Mouse (Mus musculus): ENCODE results near the gene Ccdc114. TPM values are rescaled to one million over a fixed set of nuclear protein-coding genes. Genes with fewer than 3 reads are reported as not detected.
"Not testable (repeated sequence)": the region's sequence is repeated elsewhere in the genome, so short reads cannot be mapped to it uniquely, and the experiment has no call there.

Ccdc114 gene
- total RNA-seq (2021) = under 1 TPM; 0.28 to 0.42 TPM
- long read RNA-seq, experiment 1 = 0 reads
- long read RNA-seq, experiment 2 = 0 reads

DNA sequence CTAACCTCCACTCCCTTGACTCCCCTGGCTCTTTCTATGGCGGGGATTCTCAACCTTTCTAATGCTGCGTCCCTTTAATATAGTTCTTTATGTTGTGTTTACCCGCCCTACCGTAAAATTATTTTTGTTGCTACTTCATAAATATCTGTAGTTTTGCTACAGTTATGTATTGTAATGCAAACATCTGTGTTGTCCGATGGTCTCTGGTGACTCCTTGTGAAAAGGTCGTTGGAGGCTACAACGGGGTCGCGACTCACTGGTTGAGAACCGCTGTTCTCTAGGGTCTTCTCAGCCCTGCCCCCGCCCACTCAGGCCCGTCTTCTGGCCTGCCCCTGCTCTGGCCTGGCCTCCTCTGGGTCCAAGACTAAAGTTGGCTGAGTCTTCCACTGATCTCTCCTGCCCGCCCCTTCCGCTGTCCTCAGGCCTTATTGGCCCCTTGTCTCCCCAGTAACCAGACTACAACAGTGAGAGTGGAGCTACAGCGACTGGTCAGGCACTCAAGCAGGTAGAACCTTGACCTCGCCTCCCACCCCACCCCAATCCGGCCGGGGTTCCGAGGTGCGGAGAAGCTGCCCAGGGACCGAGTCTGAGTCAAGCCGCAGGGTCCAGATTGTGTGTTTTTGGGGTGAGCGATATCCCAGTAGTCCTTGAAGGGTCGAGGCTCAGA is at the start of gene Ccdc114:
Gene Ccdc114 (plus strand): TSS at position 311 of the 667 bp plus-strand sequence.
- intact Hi-C loops (cut with DNase I) = no loop called here
- peak; percentile 68 to 72 for DNase-seq

DNA sequence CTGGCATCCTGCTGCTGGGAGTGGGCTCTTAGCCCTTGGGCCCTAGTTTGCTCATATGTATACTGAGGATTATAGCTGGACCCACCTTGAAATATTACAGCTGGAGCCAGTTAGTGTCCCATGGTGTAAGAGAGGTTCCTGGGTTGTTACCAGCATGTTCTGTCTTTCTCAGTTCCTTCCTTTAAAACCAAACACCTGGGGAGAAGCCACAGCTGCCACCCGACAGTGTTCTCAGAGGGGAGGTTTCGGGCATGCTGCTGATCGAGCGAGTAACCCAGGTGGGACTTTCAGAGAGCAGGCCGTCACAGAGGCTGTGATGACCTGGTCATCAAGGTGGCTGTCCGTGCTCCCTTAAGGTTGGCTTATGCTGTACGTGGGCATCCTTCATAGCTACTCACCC is 47.0 kb upstream of the Ccdc114 start:
- no peak for DNase-seq
- intact Hi-C loops (cut with DNase I) = no loop called here

DNA sequence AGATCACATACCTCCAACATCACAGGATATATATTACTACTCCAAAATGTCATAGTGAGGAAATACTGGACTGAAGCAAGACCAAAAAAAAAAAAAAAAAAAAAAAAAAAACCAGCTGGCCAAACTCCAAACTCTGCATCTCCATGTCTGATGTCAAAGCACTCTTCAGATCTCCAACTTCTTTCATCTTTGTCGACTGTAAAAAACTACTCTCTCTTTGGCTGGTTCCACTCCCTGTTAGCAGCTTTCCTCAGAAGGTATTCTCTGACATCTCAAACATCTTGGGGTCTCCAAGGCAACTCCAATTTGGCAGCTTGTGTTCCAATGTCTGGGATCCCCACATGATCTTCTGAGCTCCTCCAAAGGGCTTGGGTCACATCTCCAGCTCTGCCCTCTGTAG is 45.6 kb upstream of the Ccdc114 start, which contains the start of gene Grin2d:
Gene Grin2d (minus strand): TSS at position 101 of the 400 bp plus-strand sequence.
- DNase-seq; intact Hi-C loops (cut with DNase I): not testable (repeated sequence)

DNA sequence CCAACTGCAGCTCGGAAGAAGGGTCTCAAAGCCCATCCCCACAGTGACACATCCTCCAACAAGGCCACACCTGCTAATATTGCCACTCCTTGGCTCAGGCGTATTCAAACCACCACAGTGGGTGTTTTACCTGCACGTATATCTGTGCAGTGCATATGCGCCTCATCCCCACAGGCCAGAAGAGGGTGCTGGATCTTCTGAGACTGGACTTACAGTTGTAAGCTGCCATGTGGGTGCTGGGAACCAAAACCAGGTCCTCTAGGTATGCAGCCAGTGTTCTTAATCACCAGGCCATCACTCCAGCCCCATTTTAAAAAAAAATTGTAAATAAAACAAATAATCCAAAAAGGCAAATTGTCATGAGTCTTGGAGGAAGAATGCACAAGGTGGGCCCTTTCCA is 43.3 kb upstream of the Ccdc114 start:
- intact Hi-C loops (cut with DNase I) = no loop called here
- DNase-seq = no peak

DNA sequence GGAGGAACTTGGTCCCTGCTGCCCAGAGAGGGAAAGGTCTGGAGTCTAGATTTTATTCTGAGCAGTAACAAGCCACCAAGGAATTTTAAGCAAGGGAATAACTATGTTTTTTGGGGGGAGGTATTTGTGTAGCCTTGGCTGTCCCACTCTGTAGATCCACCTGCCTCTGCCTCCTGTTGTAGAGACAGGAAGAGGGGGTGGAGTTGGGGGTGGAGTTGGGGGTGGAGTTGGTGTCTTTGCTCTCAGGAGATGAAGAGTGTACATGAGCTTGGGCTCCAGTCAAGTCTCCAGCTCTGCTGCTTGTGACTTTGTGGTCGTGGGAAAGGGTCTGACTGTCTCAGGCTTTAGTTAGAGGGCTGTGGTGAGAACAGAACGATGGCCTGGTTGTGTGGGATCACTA is 42.9 kb upstream of the Ccdc114 start:
- no peak for DNase-seq
- intact Hi-C loops (cut with DNase I) = no loop called here

DNA sequence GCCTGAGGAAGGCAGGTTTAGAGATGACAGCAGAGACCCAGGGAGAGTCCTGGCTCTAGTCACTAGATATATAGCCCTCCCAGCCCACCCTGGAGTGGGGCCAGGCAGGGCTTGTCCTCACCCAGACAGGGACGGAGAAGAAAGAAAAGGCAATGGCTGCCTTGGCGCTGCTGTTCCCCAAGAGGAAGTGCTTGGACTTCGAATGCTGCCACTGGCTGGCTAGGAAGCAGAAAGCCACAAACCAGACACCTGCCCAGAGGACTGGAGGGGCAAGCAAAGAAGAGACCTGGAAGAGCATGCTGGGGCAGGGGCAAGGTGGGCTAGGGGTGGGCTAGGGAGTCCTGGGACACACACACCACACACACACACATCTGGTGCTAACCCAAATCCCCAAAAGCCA is 36.6 kb upstream of the Ccdc114 start:
- intact Hi-C loops (cut with DNase I) = no loop called here

DNA sequence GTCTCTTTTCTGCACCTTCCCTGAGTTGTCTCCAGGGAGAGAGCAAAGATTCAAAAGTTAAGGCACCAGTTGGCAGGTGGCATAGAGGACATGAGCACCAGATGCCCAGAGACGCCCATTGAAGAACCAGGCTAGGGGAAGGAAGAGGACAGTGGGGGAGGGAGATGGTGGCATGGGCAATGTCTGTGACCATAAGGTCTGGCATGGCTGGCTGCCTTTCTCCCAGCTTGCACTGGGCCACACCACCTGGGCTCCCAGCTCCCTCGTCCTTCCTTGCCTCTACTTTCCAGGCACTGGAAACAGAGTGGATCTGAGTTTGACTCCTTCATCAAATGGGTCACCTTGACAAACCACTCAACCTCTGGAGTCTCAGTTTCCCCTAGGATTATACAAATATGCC is 31.2 kb upstream of the Ccdc114 start:
- DNase-seq = no peak
- intact Hi-C loops (cut with DNase I) = no loop called here

More for the DNA sequence above, 36.6 kb upstream of the Ccdc114 start:
- DNase-seq = no peak

DNA sequence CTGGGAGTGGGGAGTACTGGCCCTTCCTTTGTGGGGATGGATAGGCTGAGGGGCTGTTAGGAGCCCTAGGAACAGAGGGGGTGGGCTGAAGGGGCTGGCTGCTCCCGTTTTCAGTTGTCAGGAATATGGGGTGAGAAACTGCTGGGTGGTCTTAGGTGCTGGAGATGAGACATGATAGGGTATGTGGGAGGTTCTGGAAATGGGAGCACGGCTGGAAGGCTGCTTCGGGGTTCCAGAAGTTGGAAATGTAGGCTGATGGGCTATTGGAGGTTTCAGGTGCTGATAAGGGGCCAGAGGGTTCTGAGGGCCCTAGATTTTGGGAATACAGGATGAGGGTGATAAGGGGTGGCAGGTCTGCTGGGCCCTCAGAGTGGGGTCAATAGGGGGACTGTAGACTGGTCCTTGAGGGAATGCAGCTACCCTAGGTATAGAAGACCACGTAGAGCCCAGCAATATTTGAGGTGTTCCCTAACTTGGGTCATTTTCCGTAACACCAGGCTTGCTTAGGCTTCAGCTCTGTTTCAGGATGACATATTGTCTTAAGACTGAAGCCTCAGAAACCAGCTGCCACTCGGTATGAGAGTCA is 27.8 kb upstream of the Ccdc114 start:
- intact Hi-C loops (cut with DNase I) = no loop called here

DNA sequence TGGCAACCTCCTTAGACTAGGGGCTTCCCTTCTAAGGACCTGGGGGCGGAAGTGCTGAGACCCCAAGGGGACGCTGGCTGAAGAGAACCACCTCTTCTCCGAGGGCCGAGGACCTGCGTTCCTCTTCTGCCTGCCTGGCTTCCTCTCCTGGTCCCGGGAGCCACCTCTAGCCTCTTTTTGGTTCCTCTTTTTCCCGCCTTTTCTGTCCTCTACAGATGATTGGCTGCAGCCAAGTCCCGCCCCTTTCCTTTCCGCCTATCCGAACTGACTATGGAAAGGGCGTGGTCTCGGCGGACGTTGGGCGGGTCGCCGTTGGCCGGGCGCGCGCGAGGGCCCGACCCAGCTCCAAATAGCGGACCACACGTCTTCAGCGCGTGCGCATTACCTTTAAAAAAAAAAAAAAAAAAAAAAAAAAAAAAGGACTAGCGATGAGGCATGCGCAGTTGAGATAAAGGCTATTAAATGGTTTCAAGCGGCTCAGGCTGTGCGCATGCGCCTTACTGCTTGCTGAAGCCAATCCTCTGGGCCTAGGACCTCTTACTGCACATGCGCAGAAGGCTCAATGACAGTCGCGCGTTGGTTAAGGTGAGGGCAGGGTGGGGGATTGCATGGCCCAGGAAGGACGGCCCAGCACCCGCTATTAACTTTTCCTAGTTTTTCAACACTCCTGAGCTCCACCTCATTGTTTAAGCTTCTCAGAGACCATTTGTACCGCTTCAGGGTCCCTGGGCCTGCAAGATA is 27.2 kb upstream of the Ccdc114 start, which contains the start of the genes Syngr4 and Tmem143:
Gene Syngr4 (minus strand): TSS at position 198 of the 741 bp plus-strand sequence.
Gene Tmem143 (plus strand): TSS at position 425 of the 741 bp plus-strand sequence.
- intact Hi-C loops (cut with DNase I) = no loop called here
- peak; percentile 94 to 96 for DNase-seq

More for the DNA sequence above, 27.8 kb upstream of the Ccdc114 start:
- no peak for DNase-seq

DNA sequence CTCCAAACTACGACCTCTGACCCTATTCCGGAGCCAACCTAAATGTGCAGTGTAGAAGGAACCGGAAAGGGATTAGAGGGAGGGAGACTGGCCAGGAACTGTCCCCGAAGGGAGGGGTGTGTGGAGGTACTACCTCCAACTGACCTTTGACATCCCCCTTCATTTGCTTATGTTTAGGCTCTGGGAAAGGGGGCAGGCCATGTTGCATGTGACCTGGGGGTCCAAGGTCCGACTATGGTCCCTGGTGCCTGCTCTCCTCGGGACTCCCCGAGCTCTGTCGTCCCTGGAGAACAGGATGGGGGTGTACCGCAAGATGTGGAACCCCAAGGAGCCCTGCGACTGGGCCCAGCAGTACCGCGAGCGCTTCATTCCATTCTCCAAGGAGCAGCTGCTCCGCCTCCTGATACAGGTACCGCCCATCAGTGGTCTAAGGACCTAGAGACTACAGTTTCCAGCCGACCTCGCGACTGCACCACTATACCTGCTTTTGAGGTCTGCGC is 26.6 kb upstream of the Ccdc114 start:
- peak; percentile 14 to 50 for DNase-seq
- intact Hi-C loops (cut with DNase I) = no loop called here

DNA sequence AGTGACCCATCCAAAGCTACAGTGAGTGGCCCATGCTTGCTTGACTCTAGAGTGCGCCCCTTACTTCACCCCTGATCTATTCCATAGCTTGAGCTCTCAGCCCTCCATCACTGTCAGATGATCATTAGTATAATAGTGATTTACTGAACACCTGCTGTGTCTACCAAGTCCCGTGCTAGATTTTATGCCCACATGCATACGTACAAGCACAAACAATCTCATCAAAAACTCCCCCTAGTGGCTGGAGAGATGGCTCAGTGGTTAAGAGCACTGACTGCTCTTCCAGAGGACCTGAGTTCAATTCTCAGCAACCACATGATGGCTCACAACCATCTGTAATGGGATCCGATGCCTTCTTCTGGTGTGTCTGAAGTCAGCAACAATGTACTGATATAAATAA is 25.7 kb upstream of the Ccdc114 start:
- DNase-seq; intact Hi-C loops (cut with DNase I): not testable (repeated sequence)

DNA sequence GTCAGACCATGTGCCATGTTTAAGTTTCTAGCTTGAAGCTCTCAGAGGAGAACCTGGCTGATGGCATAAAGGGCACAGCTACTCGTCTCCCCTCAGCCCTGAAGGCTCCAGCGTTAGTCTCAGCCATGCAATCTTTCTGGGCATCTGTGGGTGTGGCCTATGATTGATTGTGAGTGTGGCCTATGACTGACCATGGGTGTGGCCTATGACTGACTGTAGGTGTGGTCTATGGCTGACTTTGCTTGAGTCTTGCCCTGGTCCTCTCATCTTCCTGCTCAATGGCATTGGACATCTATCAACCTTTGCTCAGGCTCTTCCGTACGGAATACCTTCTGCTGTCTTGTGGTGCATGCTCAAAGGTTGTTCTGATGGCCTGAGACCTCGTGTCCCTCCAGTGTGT is 22.3 kb upstream of the Ccdc114 start:
- DNase-seq = no peak
- intact Hi-C loops (cut with DNase I) = no loop called here

DNA sequence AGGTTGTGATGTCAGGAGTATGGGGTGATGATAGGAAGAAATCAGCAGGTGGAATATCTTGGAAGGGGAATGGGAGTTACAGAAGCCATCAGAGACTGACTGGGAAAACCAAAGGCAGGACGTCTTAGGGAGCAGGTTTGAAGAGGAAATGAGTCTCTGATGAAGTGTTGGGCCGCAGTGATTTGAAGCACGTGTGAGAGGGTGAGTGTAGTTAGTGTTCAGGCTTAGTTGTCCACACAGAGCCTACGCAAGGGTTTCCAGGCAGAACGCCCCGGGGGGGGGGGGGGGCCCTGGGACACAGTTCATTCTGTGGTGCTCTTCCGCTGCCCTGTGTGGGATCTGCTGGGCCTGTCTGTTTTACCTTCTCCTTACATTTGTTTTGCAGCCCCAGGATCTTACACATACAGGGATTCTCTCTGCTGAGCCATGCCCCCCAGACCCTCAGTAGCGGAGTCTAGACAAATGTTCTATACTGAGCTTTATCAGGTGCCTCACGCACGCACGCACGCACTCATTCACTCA is 21.3 kb upstream of the Ccdc114 start:
- DNase-seq = no peak
- intact Hi-C loops (cut with DNase I) = no loop called here

DNA sequence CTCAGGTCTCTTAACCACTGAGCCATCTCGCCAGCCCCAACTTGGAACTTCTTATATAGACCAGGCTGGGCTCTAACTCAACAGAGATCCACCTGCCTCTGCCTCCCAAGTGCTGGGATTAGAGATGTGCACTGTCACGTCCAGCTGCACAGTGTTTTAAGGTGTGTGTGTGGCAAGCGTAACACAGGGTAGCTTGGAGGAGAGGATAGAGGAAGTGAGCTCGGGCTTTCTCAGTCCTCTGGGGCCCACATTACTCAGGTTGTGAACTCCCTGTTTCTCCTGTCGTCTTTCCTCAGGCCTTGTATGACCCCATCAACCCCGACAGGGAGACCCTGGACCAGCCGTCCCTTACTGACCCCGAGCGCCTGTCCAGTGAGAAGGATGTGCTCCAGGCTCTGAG is 17.2 kb upstream of the Ccdc114 start:
- no peak for DNase-seq
- intact Hi-C loops (cut with DNase I) = no loop called here

DNA sequence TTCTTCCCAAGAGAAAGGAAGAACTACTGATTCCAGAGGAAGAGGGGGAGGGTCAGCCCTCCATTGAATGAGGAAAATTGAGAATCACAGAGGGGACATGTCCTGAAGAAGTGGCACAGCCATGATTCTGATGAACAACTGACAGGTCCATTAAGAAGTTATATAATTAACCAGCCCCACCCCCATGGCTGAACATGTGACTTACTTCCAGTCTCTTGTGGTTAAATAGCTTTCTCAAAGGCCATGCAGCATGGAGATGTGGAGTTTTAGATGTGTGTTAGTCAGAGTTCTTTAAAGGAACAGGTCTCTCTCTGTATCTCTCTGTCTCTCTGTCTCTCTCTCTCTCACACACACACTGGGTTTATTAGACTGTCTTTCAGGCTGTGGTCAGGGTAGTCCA is 15.5 kb upstream of the Ccdc114 start:
- intact Hi-C loops (cut with DNase I) = no loop called here
- DNase-seq = no peak

DNA sequence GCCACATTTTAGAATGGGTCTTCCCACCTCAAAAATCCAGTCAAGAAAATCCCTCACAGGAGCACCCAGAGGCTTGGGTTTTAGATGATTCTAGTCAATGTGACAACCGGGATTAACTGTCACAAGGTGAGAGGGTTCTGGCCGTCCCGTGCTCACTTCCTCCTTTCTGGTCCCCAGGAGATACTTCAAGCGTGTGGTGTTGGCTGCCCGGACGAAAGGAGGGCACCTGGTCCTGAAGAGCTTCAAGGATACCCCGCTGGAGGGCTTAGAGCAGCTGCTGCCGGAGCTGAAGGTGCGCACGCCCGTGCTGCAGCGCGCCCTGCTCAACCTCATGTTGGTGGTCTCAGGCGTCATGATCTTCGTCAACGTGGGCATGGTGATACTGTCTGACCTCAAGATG is 14.7 kb upstream of the Ccdc114 start:
- intact Hi-C loops (cut with DNase I) = no loop called here
- no peak for DNase-seq

DNA sequence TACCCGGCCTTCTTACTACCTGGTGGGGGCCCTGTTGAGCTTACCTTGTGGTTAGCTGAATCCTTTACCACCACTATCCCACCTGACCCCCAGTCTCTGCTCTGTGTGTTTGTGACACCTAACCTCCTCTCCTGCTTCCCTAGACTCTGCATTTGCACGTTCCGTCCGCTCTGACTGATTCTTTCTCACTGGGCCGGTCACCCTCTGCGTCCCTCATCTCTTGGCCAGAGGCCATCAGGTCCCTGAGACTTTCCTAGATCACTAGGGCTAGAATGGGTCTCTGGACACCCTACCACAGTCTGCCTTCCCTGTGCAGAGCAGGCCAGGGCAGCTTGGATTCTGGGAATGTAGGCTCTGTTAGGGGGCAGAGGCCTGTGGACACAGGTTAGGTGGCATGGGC is 9.8 kb upstream of the Ccdc114 start:
- no peak for DNase-seq
- intact Hi-C loops (cut with DNase I) = no loop called here

DNA sequence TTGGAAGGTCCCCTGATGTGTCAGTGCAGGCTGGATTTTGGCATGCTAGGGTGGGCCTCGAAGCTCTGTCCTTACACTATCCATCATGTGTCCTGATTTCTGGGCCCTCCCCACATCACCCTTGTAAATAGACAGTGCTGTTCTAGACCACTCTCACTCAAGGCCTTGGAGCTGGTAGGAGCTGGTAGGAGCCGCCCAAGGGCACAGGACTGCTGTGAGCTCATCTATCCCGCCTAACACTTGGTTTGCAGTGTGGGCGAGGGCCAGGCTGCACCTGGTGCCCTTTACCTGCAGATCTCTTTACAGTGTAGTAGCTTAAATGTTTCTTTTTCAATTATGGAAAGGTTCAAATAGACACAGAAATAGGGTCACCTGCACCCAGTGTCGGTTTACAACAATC is 8.9 kb upstream of the Ccdc114 start:
- intact Hi-C loops (cut with DNase I) = no loop called here
- DNase-seq = no peak

DNA sequence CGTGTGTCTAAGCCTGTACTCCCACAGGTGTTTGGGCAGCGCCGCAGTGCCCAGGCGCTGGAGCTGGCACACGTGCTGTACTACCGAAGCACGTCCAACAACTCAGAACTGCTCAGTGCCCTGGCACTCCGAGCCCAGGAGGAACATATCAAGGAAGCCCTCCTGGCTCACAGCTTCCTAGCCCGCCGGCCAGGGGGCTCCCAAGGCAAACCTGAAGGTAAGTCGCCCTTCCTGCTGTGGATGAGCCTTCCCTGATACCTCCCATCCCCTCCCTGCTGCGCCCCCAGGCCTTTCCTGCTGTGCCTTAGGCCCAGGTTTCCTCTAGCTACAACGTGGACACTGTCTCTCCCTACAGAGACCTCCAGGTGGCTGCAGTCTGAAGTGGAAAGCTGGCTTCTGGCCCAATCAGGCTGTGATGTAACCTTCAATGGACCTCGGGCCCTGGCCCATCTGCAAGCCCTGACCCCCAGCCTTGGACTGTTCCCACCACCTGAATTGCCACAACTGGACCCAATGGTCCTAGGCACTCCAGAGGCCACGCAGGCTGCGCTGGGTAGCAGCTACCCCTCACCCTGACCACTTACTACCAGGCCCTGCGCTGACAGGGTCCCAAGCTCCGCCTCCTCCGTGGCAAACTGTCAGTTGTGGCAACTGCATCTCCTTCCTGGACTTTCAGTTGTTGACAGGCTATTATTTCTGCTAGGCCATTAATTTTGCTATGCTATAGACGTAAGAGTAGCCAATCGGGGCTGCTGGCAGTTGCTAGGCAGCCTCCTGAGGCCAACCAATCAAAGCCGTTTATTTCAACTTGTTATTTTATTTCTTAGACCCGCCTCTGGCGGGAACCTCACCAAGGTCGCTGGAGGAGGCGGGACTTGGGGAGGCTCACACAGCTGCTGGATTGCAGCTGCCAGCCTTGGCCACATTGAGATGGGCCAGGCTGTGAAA is 7.5 kb upstream of the Ccdc114 start:
- peak; percentile 78 to 82 for DNase-seq
- intact Hi-C loops (cut with DNase I) = no loop called here

Data from gastrocnemius, postnatal 36 days (tissue).